Mouse (Mus musculus) testis, adult 2 months (tissue): ENCODE measurements around the gene Marveld2. TPM values are rescaled to one million over a fixed set of nuclear protein-coding genes. Genes with fewer than 3 reads are reported as not detected.

Experiments
- H3K27ac ChIP-seq: fragments of 200-500 bp; 2 replicates; pipeline ENCODE4 v1.5.1; 2012; ENCODE audit warnings: low read depth, low read length; ENCODE audit not compliant: control insufficient read depth, insufficient read depth
- H3K27me3 ChIP-seq: fragments of 200-500 bp; 2 replicates; pipeline ENCODE4 v1.6.1; 2012; ENCODE audit warnings: mild to moderate bottlenecking, low read length, moderate library complexity; ENCODE audit not compliant: control insufficient read depth, insufficient read depth
- H3K36me3 ChIP-seq: fragments of 200-500 bp; 2 replicates; pipeline ENCODE4 v1.6.1; 2012; ENCODE audit warnings: mild to moderate bottlenecking, low read length; ENCODE audit not compliant: control insufficient read depth, insufficient read depth
- H3K4me1 ChIP-seq: fragments of 200-500 bp; 2 replicates; pipeline ENCODE4 v1.6.1; 2012; ENCODE audit warnings: low read length; ENCODE audit not compliant: control insufficient read depth, insufficient read depth
- H3K4me3 ChIP-seq: fragments of 200-500 bp; 2 replicates; pipeline ENCODE4 v1.5.1; 2012; ENCODE audit warnings: low read depth, mild to moderate bottlenecking, low read length, moderate library complexity, mixed read lengths; ENCODE audit not compliant: control insufficient read depth
- CTCF ChIP-seq: fragments of 200-500 bp; IDR thresholded peaks from 2 replicates; pipeline ENCODE4 v1.5.1; 2012; ENCODE audit warnings: low read depth, mild to moderate bottlenecking, inconsistent platforms, low read length, moderate library complexity; ENCODE audit not compliant: control insufficient read depth, insufficient read depth, insufficient replicate concordance
- POLR2A ChIP-seq: fragments of 200-500 bp; IDR thresholded peaks from 2 replicates; pipeline ENCODE4 v1.6.1; 2012; ENCODE audit warnings: low read depth, mild to moderate bottlenecking, inconsistent platforms, low read length, moderate library complexity; ENCODE audit not compliant: control insufficient read depth
- polyA plus RNA-seq: library from polyadenylated mRNA; depleted of rRNA; stranded (reverse); fragments of >200 nt; gene quantifications from 2 replicates; pipeline ENCODE4 v1.2.3, GENCODE M21; 2012

Gene Marveld2
- polyA plus RNA-seq, 1 experiment, result 0.85 TPM

GRCm38 (mm10) chr13:100579951-100580350 is 36.8 kb downstream of the Marveld2 start:
- no peaks in the 10 kb centered on the region for H3K36me3 ChIP-seq
- H3K4me1 ChIP-seq, result no peaks in the 10 kb centered on the region
- no peak for TF ChIP-seq POLR2A
- TF ChIP-seq CTCF, result no peak
- no peaks in the 10 kb centered on the region for H3K27me3 ChIP-seq
- H3K4me3 ChIP-seq, result no peak overlapping the region
- H3K27ac ChIP-seq, result no peak overlapping the region

- H3K27ac ChIP-seq, result no peak overlapping the region
- no peak overlapping the region for H3K4me3 ChIP-seq
- H3K4me1 ChIP-seq, result no peaks in the 10 kb centered on the region
- no peaks in the 10 kb centered on the region for H3K27me3 ChIP-seq
- TF ChIP-seq CTCF (no peak), POLR2A (no peak)
- no peaks in the 10 kb centered on the region for H3K36me3 ChIP-seq
Observed at GRCm38 (mm10) chr13:100579220-100579619, 37.6 kb downstream of the Marveld2 start.

GRCm38 (mm10) chr13:100575950-100576349 is 40.8 kb downstream of the Marveld2 start:
- no peaks in the 10 kb centered on the region for H3K4me1 ChIP-seq
- H3K36me3 ChIP-seq, result no peaks in the 10 kb centered on the region

GRCm38 (mm10) chr13:100570713-100571112 is 46.1 kb downstream of the Marveld2 start:
- Histone ChIP-seq H3K36me3 (no peaks in the 10 kb centered on the region), H3K27me3 (no peaks in the 10 kb centered on the region), H3K4me1 (no peaks in the 10 kb centered on the region; the same call in 1 of the 2 replicates), H3K27ac (no peak overlapping the region), H3K4me3 (no peak overlapping the region)
- no peak for TF ChIP-seq POLR2A
- no peak for TF ChIP-seq CTCF

More at GRCm38 (mm10) chr13:100575950-100576349, 40.8 kb downstream of the Marveld2 start:
- H3K27ac ChIP-seq, result no peak overlapping the region
- TF ChIP-seq POLR2A (no peak), CTCF (no peak)
- H3K27me3 ChIP-seq, result no peaks in the 10 kb centered on the region
- H3K4me3 ChIP-seq, result no peak overlapping the region

GRCm38 (mm10) chr13:100568359-100568758 is 48.4 kb downstream of the Marveld2 start:
- Histone ChIP-seq H3K4me3 (no peak overlapping the region), H3K4me1 (no peaks in the 10 kb centered on the region; the same call in 1 of the 2 replicates), H3K27ac (no peak overlapping the region), H3K36me3 (no peaks in the 10 kb centered on the region), H3K27me3 (no peaks in the 10 kb centered on the region)
- TF ChIP-seq CTCF, result no peak
- no peak for TF ChIP-seq POLR2A

GRCm38 (mm10) chr13:100559449-100559848 is 57.3 kb downstream of the Marveld2 start:
- Histone ChIP-seq H3K36me3 (no peaks in the 10 kb centered on the region), H3K27ac (no peak overlapping the region), H3K4me3 (no peak overlapping the region), H3K27me3 (no peaks in the 10 kb centered on the region), H3K4me1 (no peaks in the 10 kb centered on the region)
- no peak for TF ChIP-seq CTCF
- TF ChIP-seq POLR2A, result no peak

GRCm38 (mm10) chr13:100557011-100557410 is 59.8 kb downstream of the Marveld2 start:
- H3K4me3 ChIP-seq, result no peak overlapping the region
- H3K4me1 ChIP-seq, result no peaks in the 10 kb centered on the region; the same call in 1 of the 2 replicates
- no peak for TF ChIP-seq CTCF
- no peak for TF ChIP-seq POLR2A
- no peak overlapping the region for H3K27ac ChIP-seq
- no peaks in the 10 kb centered on the region for H3K36me3 ChIP-seq
- no peaks in the 10 kb centered on the region for H3K27me3 ChIP-seq

- Histone ChIP-seq H3K4me3 (no peak overlapping the region), H3K4me1 (peaks cover 3% of the 10 kb centered on the region; the same call in 1 of the 2 replicates), H3K36me3 (no peaks in the 10 kb centered on the region), H3K27ac (no peak overlapping the region), H3K27me3 (no peaks in the 10 kb centered on the region)
- no peak for TF ChIP-seq CTCF
- no peak for TF ChIP-seq POLR2A
Observed at GRCm38 (mm10) chr13:100553042-100553437, 63.7 kb downstream of the Marveld2 start.
